Comparison of ENCODE assay signal across 10 mouse cellular contexts in the genomic region with DNA sequence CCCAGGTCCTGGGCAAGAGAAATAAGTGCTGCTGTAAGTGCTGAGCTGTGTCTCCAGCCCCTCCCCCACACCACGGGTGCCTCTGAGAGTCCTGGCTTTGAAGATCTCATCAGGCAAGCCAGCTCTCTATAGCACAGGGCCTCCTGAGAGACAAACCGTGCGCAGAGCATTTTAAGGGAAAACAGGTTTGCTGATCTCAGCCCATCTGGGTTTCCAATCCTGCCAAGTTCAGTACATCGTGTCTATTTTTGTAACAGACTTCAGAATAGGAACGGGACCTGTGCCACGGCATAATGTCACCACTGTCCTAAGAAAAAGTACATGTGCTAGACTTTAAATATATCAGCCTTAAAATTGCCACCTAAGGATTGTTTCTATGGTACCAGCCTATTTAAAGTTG. TPM values are rescaled to one million over a fixed set of nuclear protein-coding genes. Genes with fewer than 3 reads are reported as not detected.
DNase-seq lines count a peak whose midpoint lies in the region; ATAC-seq and TF ChIP-seq lines count a peak whose summit lies in the region.
"Had no signal": no experiment of that assay in that cellular context is flagged by ENCODE, and none has a peak within 500 bp of the region (broad histone marks: within the 10 kb centered on the region; RNA-seq: fewer than 3 reads in every experiment).

No protein-coding gene starts in this region.

- no peaks in the 10 kb centered on the region for H3K79me2 ChIP-seq in myocyte (ENCODE audit: control insufficient read depth, insufficient read depth)

- WGBS in embryonic facial prominence, embryonic 14.5 days, result 65% methylated on average over 6 of the region's 6 CpGs
- WGBS in embryonic facial prominence, embryonic 10.5 days, result 76% methylated on average over 6 of the region's 6 CpGs

- H3K27me3 ChIP-seq in embryonic facial prominence, embryonic 14.5 days (replicated peaks; ENCODE audit: control insufficient read depth, insufficient read depth, low read length), result no peaks in the 10 kb centered on the region
- no peaks in the 10 kb centered on the region for H3K27me3 ChIP-seq in embryonic facial prominence, embryonic 10.5 days (replicated peaks; ENCODE audit: low read depth, poor library complexity, severe bottlenecking)
- no peaks in the 10 kb centered on the region for H3K27me3 ChIP-seq in myocyte (ENCODE audit: control insufficient read depth, insufficient read depth, insufficient read length)

- H3K9ac ChIP-seq in embryonic facial prominence, embryonic 14.5 days (ENCODE audit: low read depth, low read length), result no peak overlapping the region
- H3K9ac ChIP-seq: forebrain, embryonic 12.5 days had no signal

- no peak for TF ChIP-seq POLR2A in myocyte (IDR thresholded peaks at IDR 0.05; ENCODE audit: insufficient read length, low read depth)

- H3K36me3 ChIP-seq in embryonic facial prominence, embryonic 14.5 days (ENCODE audit: control insufficient read depth, insufficient read depth, low read length), result peaks cover 5% of the 10 kb centered on the region; the same call in 1 of the 2 replicates
- H3K36me3 ChIP-seq in embryonic facial prominence, embryonic 10.5 days (replicated peaks), result peaks cover 2% of the 10 kb centered on the region; the same call in 1 of the 2 replicates
- H3K36me3 ChIP-seq in myocyte (ENCODE audit: control insufficient read depth, insufficient read depth), result no peaks in the 10 kb centered on the region

- H3K4me3 ChIP-seq in embryonic facial prominence, embryonic 14.5 days (ENCODE audit: low read depth, low read length), result no peak overlapping the region
- no peak overlapping the region for H3K4me3 ChIP-seq in embryonic facial prominence, embryonic 10.5 days
- H3K4me3 ChIP-seq in myocyte, result no peak overlapping the region
- H3K4me3 ChIP-seq: forebrain, embryonic 12.5 days had no signal

- peak; percentile 30 for DNase-seq in embryonic facial prominence, embryonic 14.5 days (ENCODE audit: low spot score)
- DNase-seq in embryonic facial prominence, embryonic 10.5 days (ENCODE audit: low spot score), result no peak
- peak; percentile 57 to 60 for DNase-seq in cerebellum, adult 18-20 months
- DNase-seq in layer of hippocampus, adult 18-20 months (ENCODE audit: low spot score in 2 of 2), result peak; percentile 79 to 93
- DNase-seq in kidney, postnatal 10 days, result no peak
- no peak for DNase-seq in B cell, adult 2 months
- DNase-seq: kidney, postnatal 36 days had no signal

- peaks cover 8% of the 10 kb centered on the region for H3K4me1 ChIP-seq in embryonic facial prominence, embryonic 14.5 days (ENCODE audit: control insufficient read depth, insufficient read depth, low read length)
- peaks cover 19% of the 10 kb centered on the region for H3K4me1 ChIP-seq in embryonic facial prominence, embryonic 10.5 days

- H3K4me2 ChIP-seq in embryonic facial prominence, embryonic 14.5 days (ENCODE audit: low read depth, low read length), result no peak overlapping the region
- H3K4me2 ChIP-seq in myocyte (ENCODE audit: low read depth), result peak overlapping the region; percentile 40
- H3K4me2 ChIP-seq: forebrain, embryonic 12.5 days had no signal

- ATAC-seq in embryonic facial prominence, embryonic 14.5 days (ENCODE audit: low read depth), result no peak
- no peak for ATAC-seq in megakaryocyte, adult 5-6 weeks (ENCODE audit: poor library complexity, severe bottlenecking)

- H3K9me3 ChIP-seq in embryonic facial prominence, embryonic 14.5 days (ENCODE audit: control insufficient read depth, low read length), result no peaks in the 10 kb centered on the region
- H3K9me3 ChIP-seq in embryonic facial prominence, embryonic 10.5 days, result no peaks in the 10 kb centered on the region
- H3K9me3 ChIP-seq: forebrain, embryonic 12.5 days had no signal

- H3ac ChIP-seq in myocyte (ENCODE audit: control insufficient read depth, insufficient read length), result no peak overlapping the region

- H3K27ac ChIP-seq in embryonic facial prominence, embryonic 14.5 days (replicated peaks; ENCODE audit: low read depth, low read length), result no peak overlapping the region
- H3K27ac ChIP-seq in embryonic facial prominence, embryonic 10.5 days (replicated peaks), result no peak overlapping the region
- H3K27ac ChIP-seq: forebrain, embryonic 12.5 days had no signal

TF ChIP-seq in myocyte, 11 proteins besides CTCF, POLR2A, EP300 and RAD21:
- TF ChIP-seq POLR2AphosphoS2 (IDR thresholded peaks at IDR 0.05; ENCODE audit: insufficient read length, low read depth) (no peak), MYOG (IDR thresholded peaks at IDR 0.05; ENCODE audit: control insufficient read depth in 1 of 3, insufficient read depth in 1 of 3, insufficient read length in 2 of 3, low read depth in 2 of 3) (no peak), REST (IDR thresholded peaks at IDR 0.05; ENCODE audit: insufficient read depth, insufficient read length) (no peak), MYOD1 (IDR thresholded peaks at IDR 0.05; ENCODE audit: control insufficient read depth in 1 of 3, insufficient read length in 2 of 3, low read depth in 2 of 3) (no peak), TCF3 (IDR thresholded peaks at IDR 0.05; ENCODE audit: insufficient read length, low read depth) (no peak), E2F4 (IDR thresholded peaks at IDR 0.05; ENCODE audit: insufficient read depth) (no peak), TCF12 (IDR thresholded peaks at IDR 0.05; ENCODE audit: insufficient read depth, poor library complexity, severe bottlenecking) (no peak), CEBPB (IDR thresholded peaks at IDR 0.05; ENCODE audit: insufficient read depth, poor library complexity, severe bottlenecking) (no peak), MAX (IDR thresholded peaks at IDR 0.05; ENCODE audit: low read depth) (no peak), USF1 (IDR thresholded peaks at IDR 0.05; ENCODE audit: low read depth) (no peak), SRF (IDR thresholded peaks at IDR 0.05; ENCODE audit: control insufficient read depth, insufficient read length, low read depth) (no peak)
TF ChIP-seq in myocyte: peak in this region for 0.

RNA-seq across cellular contexts. Expression of a gene that starts 5.2 kb away (rescaled TPM):
- 23.1 and 23.2 TPM in 2 replicates for polyA plus RNA-seq in embryonic facial prominence, embryonic 14.5 days (2014; fragmentation: Nextera tagmentation; extraction: Ambion mirVana)
- polyA plus RNA-seq in embryonic facial prominence, embryonic 10.5 days (2016; fragmentation: Nextera tagmentation; extraction: Ambion mirVana), result 41.3 and 42.5 TPM in 2 replicates
- total RNA-seq in layer of hippocampus, adult 18-20 months (2021), result 10 to 100 TPM; 38.8 to 42.0 TPM
- 31.7 TPM for polyA plus RNA-seq in myocyte (2012; fragmentation: generic; extraction: Trizol)
- total RNA-seq in megakaryocyte, adult 5-6 weeks (2015), result 11.3 and 11.7 TPM in 2 replicates
- 11.6 and 14.5 TPM in 2 replicates for total RNA-seq in megakaryocyte, adult 5-6 weeks (2017)

RNA-seq across cellular contexts. Expression of a gene that starts 21.9 kb away (rescaled TPM):
- polyA plus RNA-seq in embryonic facial prominence, embryonic 14.5 days (2014; fragmentation: Nextera tagmentation; extraction: Ambion mirVana), result 30.3 and 34.3 TPM in 2 replicates
- polyA plus RNA-seq in embryonic facial prominence, embryonic 10.5 days (2016; fragmentation: Nextera tagmentation; extraction: Ambion mirVana), result 48.2 and 51.6 TPM in 2 replicates
- total RNA-seq in layer of hippocampus, adult 18-20 months (2021), result 10 to 100 TPM; 19.0 to 22.6 TPM
- 19.0 TPM for polyA plus RNA-seq in myocyte (2012; fragmentation: generic; extraction: Trizol)
- total RNA-seq in megakaryocyte, adult 5-6 weeks (2015), result 31.2 and 35.1 TPM in 2 replicates
- total RNA-seq in megakaryocyte, adult 5-6 weeks (2017), result 20.7 and 21.7 TPM in 2 replicates

RNA-seq across cellular contexts. Expression of a gene that starts 21.9 kb away (rescaled TPM):
- polyA plus RNA-seq in embryonic facial prominence, embryonic 14.5 days (2014; fragmentation: Nextera tagmentation; extraction: Ambion mirVana), result 31.1 and 31.6 TPM in 2 replicates
- polyA plus RNA-seq in embryonic facial prominence, embryonic 10.5 days (2016; fragmentation: Nextera tagmentation; extraction: Ambion mirVana), result 36.1 and 36.9 TPM in 2 replicates
- 10 to 100 TPM; 29.4 to 30.7 TPM for total RNA-seq in layer of hippocampus, adult 18-20 months (2021)
- 19.1 TPM for polyA plus RNA-seq in myocyte (2012; fragmentation: generic; extraction: Trizol)
- 14.7 and 18.8 TPM in 2 replicates for total RNA-seq in megakaryocyte, adult 5-6 weeks (2015)
- 13.4 and 14.9 TPM in 2 replicates for total RNA-seq in megakaryocyte, adult 5-6 weeks (2017)

RNA-seq across cellular contexts. Expression of a gene that starts 34.9 kb away (rescaled TPM):
- polyA plus RNA-seq in embryonic facial prominence, embryonic 14.5 days (2014; fragmentation: Nextera tagmentation; extraction: Ambion mirVana), result 0.09 and 0.13 TPM in 2 replicates
- 0.28 and 0.30 TPM in 2 replicates for polyA plus RNA-seq in embryonic facial prominence, embryonic 10.5 days (2016; fragmentation: Nextera tagmentation; extraction: Ambion mirVana)
- total RNA-seq in layer of hippocampus, adult 18-20 months (2021), result not detected
- 0.04 TPM for polyA plus RNA-seq in myocyte (2012; fragmentation: generic; extraction: Trizol)
- total RNA-seq in megakaryocyte, adult 5-6 weeks (2015), result 0.23 TPM in 1 of 2 replicates, not detected in the other
- total RNA-seq in megakaryocyte, adult 5-6 weeks (2017), result 0.73 and 1.2 TPM in 2 replicates

RNA-seq across cellular contexts. Expression of a gene that starts 44.4 kb away (rescaled TPM):
- 46.9 and 50.6 TPM in 2 replicates for polyA plus RNA-seq in embryonic facial prominence, embryonic 14.5 days (2014; fragmentation: Nextera tagmentation; extraction: Ambion mirVana)
- 34.0 and 35.9 TPM in 2 replicates for polyA plus RNA-seq in embryonic facial prominence, embryonic 10.5 days (2016; fragmentation: Nextera tagmentation; extraction: Ambion mirVana)
- total RNA-seq in layer of hippocampus, adult 18-20 months (2021), result 10 to 100 TPM; 37.0 to 40.5 TPM
- polyA plus RNA-seq in myocyte (2012; fragmentation: generic; extraction: Trizol), result 94.7 TPM
- total RNA-seq in megakaryocyte, adult 5-6 weeks (2015), result 52.1 and 57.5 TPM in 2 replicates
- 69.2 and 77.0 TPM in 2 replicates for total RNA-seq in megakaryocyte, adult 5-6 weeks (2017)

Comparison
In these comparisons a context has a peak if more than half of its experiments do, and no peak if none do; other contexts are left out.
1. DNase-seq: peak in embryonic facial prominence, embryonic 14.5 days (single experiment), cerebellum, adult 18-20 months (2 of 2) and layer of hippocampus, adult 18-20 months (2 of 2); none in embryonic facial prominence, embryonic 10.5 days (single experiment), kidney, postnatal 10 days (single experiment) and B cell, adult 2 months (0 of 2).